Mouse (Mus musculus): Measurements from ENCODE around the gene Hoxa7.
A peak's percentile ranks its signal among the peaks of the same experiment; 100 is the strongest.

The Hoxa7 gene

DNA sequence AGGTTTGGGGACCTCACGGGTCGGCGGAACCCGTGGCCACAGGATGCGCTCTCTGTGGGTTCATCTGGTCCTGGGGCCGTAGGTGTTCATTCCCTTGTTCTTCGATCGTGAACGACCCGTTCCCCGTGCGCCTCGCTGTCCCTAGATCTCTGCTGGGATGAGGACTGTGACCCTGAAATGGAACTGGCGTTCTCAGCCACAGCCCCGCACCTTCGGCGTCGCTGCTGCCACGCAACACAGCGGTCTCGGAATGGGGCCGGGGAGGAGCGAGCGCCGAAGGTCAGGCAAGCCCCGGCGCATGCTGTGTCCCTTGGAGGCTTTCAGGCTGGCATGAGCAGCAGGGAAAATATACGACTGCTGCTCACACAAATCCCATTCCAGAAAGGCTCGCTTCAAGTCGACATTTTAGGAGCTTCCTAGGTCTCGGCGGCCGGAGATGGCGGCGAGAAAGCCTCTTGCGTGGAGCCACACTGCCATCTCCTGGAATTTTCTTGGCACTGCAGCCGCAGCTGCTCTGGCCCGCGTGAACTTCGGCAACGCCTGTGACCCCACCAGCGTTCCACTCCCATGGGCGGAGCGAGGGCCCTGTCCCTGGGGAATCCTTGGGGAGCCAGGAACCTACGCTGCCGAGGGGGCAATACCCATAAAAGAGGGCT, at the start of gene Hoxa7:
TSS of gene Hoxa7 (minus strand) at position 518 of the 656 bp plus-strand sequence.
- peak; percentile 94 for DNase-seq (ENCODE audit: low spot score)

DNA sequence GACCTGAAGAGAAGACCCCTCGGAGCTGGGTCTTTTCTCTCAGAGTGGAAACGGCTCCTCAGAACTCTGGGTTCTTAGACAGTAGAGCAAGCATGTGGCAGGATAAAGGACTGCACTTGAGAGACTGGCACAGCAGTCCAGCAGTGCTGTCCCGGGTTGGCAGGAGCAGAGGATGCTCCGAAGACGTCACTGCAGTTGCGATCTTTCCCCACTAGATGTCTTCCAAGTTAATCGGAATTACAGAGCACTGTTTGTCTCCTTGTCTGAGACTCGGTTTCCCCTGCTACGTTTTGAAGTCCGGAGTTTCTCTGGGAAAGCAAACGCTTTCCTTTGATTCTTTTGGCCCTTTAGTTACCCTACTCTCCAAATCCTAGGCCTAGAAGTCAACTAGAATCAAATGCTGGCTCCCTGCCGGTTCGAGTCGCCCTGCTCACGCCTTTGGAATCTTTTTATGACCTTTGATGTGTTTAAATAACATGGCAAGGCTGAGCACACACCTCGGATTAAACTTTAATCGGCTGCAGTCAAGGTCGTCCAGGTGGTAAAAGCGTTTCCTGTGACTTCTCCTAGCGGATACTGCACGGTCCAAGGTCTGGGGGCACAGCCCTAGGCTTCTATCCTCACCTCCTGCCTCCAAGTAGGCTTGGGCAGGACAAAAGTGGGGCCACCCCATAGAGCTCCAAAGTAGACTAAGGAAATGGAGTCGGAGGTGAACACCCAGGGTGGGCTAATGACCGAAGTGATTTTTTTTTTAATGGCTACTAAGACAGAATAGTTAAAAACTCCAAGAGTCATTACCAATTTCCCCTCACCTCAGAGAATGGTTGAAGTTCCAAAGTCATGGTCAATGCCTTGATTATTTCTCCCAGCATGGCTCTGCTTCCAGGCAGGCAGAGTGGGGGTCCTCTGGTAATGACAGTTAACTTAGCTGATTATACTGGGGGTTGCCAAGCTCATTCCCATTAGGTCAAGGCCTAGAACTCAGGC, 49.1 kb upstream of the Hoxa7 start:
- DNase-seq (ENCODE audit: low spot score) = peak; percentile 88

DNA sequence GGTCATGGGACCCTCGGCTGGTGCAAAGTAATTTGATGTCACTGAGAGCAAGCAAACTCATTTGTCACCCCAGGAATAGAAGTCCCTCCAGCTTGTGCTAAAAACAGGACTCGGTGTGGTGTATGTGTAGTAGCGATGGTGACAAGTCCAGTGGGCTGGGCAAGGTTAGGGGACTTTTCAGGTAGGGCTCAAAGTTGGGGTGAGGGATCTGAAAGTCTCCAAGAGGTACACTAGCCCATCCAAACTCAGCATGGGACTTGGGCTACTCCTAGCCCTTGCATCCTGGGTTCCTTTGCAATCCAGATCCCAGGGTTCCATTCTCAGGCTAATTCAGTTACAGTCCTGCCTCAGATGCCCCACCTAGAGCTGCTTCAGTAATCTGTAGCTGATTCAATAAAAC, 47.1 kb upstream of the Hoxa7 start:
- DNase-seq (ENCODE audit: low spot score) = peak; percentile 35

DNA sequence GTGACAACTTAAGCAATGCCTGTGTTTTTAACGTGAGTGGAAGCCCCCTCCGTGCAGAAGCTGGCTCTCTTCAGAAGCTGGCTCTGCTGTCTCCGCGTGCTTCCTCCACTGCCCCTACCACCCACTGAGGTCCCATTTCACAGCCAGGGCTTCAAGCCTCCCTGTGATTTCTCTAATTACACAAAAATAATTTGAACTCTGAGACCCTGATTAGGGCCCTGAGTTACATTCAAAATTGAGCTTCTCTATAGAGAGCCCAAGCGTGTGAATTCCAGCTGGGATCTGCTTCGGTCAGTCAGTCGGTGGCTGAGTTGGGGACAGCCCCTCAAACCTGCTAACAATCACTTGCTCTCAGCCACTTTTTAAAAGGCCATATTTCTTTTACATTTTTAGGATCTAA, 46.7 kb upstream of the Hoxa7 start:
- DNase-seq (ENCODE audit: low spot score) = peak; percentile 45

DNA sequence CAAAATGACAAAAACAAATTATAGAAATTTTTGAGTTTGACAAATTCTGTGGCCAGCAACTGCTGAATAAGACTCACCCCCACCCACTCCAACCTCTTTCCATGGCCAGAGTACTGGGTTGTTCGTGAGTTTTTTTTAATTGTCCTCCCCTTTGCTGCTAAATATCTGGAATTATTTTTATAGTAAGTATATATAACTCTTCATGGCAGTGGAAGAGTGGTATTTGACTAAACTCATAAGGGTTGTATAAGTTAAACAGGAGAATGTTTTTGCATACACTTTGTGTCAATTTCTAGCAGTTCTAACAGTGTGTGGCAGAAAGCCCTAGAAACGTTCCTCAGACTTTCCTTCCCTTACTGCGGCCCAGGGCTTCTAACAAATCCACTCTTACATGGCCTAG, 46.0 kb upstream of the Hoxa7 start:
- peak; percentile 54 for DNase-seq (ENCODE audit: low spot score)

DNA sequence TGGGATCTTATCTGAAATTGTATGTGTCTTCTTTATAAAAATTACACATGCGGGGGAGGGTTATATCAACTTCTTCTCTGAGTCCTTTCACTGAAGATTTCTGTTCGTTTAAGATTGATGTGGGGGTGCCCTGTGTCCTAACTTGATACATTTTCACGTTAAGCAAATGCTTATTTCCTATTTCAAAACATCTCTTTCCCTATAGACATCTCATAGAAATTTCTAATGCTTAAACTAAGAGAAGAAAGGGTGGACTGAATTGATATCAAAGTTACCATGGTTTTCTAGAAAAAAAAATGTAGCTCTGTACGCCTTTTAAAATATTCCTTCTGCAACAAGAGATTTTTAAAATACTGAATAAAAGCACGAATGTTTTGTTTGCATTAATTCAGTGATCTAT, 45.6 kb upstream of the Hoxa7 start:
- DNase-seq (ENCODE audit: low spot score) = peak; percentile 52

DNA sequence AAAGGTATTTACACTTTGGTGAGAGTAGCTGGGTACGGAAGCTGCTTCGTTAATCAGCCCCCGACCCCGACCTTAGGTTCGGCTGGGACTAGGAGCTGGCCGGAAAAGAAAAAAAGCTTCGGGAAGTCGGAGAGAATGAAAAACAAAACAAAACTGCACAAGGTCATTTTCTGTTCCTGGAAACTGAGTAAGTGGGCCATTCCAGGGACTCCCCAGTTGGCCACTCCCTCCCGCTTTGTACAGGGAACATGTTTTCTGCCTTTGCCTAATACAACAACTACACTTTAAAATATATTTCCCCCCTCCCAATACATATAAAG, 45.0 kb upstream of the Hoxa7 start:
- DNase-seq (ENCODE audit: low spot score) = peak; percentile 56

DNA sequence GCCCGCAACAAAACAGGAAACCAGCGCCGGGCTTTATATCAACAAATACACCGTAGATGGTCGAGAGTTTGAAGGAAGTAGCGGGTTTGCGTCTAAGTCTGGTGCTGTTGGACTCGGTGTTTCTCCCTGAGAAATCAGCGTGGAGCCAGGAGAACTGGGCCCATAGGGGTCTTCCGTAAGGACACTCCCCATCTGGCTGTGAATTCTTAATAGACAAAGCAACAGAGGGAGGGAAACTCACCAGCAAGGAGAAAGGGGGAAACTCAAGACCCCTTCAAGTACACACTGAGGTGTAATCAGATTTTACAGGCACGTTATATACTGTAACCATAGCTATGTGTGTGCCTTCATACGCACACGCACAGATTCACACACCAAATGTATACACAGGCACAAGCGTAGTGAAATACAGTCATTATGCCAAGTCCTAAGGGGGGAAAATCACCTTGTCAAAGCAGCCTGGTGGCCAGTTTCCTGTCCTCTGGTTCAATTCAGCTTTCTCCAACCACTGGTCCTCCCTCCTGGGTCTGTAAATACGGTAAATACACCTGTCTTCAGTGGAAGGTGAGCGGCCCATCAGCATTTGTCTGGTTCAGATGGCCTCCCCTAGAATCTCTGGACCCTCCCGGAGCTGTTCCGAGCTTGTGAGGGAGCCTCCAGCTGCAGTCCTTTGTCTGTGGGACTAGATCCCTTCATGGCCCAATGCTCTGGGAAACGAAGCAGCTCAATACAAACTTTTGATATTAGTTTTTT, 44.4 kb upstream of the Hoxa7 start:
- DNase-seq (ENCODE audit: low spot score) = peak; percentile 68

DNA sequence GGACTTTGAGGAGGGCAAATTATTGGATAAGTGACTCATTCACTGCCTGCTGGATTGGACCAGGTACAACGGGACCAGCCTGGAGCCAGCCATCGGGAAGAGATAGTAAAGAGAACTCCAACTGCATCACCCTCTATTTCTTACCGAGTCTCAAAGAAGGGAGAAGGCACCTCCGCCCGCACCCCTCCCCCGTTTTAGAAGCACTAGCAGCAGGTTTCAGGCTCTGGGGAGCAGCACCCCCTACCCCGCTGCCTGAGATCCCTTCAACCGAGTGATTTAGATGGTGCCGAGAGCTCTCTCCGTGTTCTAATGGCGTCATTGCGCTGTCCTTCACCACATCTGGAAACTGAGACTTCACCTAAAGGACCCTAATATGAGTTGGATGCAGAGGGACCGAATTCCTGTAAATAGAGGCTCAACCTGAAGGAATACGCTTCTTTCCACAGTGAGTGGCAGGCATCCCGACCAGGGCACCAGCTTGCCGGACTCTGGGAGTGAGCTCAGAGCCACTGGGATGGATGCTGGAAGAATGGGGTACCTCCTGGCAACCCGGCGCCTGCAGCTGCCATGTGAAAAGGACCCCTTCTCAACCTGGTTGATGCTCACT, 43.8 kb upstream of the Hoxa7 start:
- DNase-seq (ENCODE audit: low spot score) = peak; percentile 54

DNA sequence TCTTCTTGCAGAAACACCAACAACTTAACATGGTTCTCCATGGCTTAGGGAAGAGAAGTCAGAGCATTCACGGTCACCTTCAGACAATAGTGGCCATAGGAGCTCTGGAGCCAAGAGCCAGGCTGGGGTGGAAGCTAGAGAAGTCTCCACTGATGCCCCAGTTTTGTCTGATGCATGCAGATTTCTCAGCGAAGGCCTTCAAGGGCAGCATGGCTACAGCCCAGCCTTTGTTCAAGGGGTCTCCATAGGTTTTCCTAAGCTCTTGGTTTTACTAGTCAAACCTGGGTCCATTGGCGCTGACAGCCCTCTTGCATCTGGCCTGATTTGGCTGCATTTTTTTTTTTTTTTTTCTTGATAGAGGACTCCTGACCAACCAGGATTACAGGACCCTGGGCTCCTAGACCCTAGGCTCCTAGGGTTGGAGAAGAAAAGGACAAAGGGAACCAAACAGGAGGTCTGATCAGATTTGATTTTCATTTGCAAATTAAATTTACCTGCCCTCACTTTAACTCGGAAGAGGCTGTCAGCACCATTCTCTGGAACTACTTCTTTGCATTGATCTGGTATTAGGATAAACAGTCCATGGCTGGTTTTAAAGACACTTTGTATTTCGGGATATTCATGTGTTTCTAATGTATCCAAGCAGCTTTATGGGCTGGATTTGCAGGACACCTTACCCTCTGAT, 42.6 kb upstream of the Hoxa7 start:
- peak; percentile 46 for DNase-seq (ENCODE audit: low spot score)

DNA sequence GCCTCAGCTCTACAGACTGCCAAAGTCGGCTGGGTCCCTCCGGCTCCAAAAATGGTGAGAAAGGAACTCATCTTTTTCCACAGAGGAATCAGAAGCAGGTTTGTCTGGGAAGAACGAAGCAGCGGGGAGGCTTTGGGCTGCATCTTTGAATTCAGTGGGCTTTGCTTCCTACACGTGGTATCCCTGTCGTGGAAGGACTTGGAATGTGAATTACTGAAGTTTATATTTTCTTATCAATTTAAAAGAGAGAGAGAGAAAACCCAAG, 41.6 kb upstream of the Hoxa7 start:
- no peak for DNase-seq (ENCODE audit: low spot score)

DNA sequence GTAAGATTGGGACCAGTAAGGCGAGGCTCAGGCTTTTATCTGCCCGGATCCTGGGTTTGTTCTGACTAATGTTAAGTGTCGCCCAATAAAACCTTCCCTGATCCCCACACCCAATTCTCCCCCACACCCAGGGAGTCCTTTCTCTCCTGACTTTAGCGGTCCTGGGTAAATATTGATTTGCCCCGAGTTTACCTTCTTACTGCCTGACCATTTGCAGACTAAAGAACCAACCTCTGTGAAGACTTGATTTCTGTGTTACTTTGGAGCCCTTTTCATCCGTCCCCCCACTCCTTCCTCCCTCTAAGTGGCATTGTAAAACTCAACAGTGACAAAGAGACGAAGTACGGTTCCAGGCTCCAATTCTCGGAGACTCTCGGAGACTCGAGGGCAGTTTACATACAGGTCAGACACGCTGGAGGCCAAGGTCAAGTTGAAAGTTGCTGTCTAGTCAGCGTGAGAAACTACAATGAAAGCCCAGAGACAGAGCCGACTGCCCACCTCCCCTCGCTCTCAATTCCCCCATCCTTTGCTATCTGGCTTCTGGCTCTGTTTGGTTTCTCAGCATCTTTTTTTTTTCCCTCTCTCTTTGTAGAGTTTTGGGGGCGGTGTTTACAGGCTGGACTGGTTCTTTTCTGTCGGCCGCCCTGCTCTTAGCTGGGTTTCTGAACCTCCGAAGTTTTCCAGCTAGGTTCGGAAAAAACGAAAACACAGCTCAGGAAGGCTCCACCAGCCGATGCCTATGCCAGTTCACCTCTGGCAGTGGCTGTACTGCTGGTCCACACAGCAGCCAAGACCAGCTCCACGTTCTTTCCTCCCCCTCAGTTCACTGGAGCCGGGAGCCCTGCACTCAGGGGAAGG, 41.0 kb upstream of the Hoxa7 start:
- peak; percentile 60 for DNase-seq (ENCODE audit: low spot score)

DNA sequence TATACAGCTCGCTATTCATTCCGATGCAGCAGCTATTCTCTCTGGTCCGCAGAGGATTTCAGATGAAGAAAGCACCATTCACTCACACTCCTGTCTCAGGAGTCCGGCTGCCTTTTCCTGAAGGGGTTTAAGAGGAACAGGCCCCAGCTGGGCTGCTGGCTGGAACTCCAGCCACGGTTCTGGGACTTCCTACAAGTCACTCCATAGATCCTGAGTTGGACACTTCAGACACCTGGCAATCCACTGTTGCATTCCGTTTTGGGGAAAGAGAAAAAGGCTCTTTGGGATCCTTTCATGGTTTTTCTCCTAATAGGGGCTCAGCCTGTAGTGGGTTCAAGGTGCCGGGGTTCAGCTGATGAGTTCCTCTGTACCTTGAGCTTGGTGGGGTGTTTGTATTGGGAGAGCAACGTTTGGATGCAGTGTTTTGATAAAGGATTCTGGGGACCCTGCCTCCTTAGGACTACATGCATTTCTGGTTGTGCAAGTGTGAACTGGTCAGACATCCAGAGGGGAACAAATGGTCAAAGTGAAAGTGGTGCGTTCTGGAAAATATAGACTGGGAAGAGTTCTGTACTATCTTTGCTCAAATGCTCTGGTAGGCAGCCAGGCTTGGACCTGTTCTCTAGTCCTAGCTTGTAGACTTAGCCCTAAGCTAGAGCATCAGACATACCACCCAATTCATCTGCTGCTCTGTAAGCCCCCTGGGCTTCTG, 40.3 kb upstream of the Hoxa7 start:
- DNase-seq (ENCODE audit: low spot score) = peak; percentile 57

DNA sequence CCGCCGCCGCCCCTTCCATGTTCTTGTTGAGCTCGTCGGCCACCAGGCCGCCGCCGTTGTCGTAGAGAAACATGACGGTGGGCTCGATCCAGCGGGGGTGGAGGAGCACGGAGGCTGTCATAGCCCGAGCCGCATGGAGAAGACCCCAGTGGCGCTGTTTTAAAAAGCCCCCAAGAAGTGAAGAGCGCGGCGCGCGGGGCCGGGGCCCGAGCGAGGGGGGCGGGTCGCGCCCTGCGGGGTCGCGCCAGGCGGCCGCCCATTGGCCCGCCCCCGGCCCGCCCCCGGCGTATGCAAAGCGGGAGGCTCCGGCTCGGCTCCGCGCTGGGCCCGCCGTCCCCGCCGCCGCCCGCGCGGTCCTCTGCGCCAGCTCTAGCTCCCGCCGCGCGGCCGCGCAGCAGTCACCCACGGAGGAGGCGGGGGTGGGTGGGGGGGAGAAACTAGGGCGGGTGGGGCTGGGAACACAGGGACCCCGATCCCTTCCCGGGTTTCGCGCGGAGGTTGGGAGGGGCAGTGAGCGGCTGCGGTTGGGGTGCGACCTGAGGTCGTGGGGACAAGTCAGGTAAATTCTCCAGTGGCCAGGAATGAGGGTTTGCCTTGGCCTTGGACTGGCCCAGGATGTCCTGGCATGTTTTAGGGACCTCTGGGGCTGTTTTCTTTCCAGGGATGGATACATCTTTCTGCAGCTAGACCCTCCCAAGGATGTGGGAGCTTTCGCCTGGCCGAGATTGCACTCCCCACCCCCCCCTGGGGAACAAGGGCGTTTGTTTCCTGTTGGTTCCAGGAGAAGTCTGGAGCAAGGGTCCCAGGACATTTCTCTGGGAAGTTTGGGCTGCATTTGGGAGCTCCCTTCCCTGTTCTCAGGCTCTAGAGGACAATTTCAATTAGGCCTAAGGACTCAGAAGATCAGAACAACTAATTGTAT, 39.3 kb upstream of the Hoxa7 start, which contains the start of gene Hoxa13:
TSS of gene Hoxa13 (minus strand) at position 227 of the 922 bp plus-strand sequence.
- DNase-seq (ENCODE audit: low spot score) = peak; percentile 43

DNA sequence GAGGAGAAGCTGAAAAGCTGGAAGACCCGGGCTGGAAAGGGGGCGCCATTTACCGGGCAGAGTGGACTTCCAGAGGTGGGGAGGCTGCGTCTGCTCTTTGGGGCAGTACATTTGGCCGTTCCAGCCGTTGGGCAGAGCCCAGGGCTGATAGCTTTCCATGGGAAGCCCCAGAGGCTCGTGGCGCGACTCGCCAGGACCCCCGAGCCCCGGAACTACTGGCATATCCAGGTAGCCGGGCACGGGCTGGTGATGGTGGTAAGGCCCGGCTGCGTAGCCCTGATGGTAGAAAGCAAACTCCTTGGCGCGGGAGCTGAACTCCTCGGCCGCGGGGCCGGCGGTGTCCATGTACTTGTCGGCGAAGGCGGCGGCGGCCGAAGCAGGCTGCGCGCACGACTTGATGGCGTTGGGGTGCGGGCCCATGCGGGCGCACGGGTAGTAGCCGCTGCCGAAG, 38.2 kb upstream of the Hoxa7 start:
- DNase-seq (ENCODE audit: low spot score) = no peak

DNA sequence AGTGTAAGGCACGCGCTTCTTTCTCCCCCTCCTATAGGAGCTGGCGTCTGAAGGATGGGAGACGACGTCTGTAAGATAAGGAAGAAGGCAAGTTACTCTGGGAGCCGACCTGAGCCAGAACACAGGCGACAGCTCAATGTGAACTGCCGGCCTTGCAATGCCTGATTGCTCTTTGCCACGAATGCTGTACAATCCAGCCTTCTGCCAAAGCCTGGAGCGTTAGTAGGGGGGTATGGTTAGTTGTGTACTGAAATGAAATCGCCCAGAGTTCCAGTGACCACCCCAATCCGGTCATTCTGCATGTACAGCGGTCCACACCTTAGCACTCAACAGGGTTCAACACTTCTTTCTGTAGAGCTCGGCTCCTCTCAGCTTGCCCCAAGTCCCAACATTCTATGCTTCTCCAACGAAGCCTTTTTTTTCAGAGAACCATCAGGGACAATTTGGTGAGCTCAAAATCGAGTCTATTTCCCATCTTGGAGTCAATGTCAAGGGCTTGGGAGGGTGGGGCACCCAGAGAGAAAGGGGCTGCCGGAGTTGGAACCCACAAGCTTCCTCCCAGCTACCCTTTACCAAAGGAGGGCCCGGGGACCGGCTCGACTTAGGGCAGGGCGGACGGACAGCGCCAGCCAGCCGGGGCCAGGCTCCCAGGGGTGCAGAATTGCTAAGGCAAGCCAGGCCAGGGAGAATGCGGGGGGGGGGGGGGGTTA, 37.6 kb upstream of the Hoxa7 start:
- DNase-seq (ENCODE audit: low spot score) = no peak

DNA sequence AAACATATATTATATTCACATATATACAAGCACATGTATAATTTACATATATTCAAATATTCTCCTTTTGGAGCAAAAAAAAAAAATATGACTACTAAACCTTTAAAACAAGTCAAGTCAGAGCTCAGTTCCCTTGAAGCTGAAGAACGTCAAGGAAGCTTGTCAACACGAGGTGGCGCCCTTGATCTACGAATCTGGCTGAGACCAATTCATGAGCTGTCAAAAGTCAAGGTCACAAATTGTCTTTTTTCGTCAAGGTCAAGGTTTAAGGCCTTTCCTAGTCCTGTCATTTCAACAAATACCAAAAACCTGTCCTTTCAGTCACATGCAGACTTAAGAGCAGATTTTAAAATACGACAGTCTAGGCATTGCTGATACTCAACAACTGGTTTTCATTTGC, 35.3 kb upstream of the Hoxa7 start:
- peak; percentile 95 for DNase-seq (ENCODE audit: low spot score)
